Mouse (Mus musculus) bone marrow, adult 2 months (tissue): ENCODE results near the gene Nt5c3. TPM values are rescaled to one million over a fixed set of nuclear protein-coding genes. Genes with fewer than 3 reads are reported as not detected.
"Not testable (repeated sequence)": the region's sequence is repeated elsewhere in the genome, so short reads cannot be mapped to it uniquely, and the experiment has no call there.

Experiments used
- H3K27ac ChIP-seq: fragments of 200-500 bp; 2 replicates; pipeline ENCODE4 v1.5.1; 2012; ENCODE audit warnings: low read depth, mild to moderate bottlenecking, control low read depth, inconsistent platforms, low read length; ENCODE audit not compliant: control insufficient read depth, poor library complexity, insufficient read depth
- H3K4me1 ChIP-seq: fragments of 200-500 bp; 2 replicates; pipeline ENCODE4 v1.6.1; 2011; ENCODE audit warnings: low read length; ENCODE audit not compliant: control insufficient read depth, insufficient read depth
- H3K4me3 ChIP-seq: fragments of 200-500 bp; replicated peaks from 2 replicates; pipeline ENCODE3; 2011; ENCODE audit warnings: mild to moderate bottlenecking, low read depth, low read length, control low read depth; ENCODE audit not compliant: control insufficient read depth
- CTCF ChIP-seq: fragments of 200-500 bp; IDR thresholded peaks from 2 replicates; pipeline ENCODE4 v1.5.1; 2011; ENCODE audit warnings: low read length, control low read depth; ENCODE audit not compliant: control insufficient read depth, insufficient read depth
- POLR2A ChIP-seq: fragments of 200-500 bp; IDR thresholded peaks from 2 replicates; pipeline ENCODE4 v1.6.1; 2011; ENCODE audit warnings: low read depth, mild to moderate bottlenecking, control low read depth, low read length, borderline replicate concordance; ENCODE audit not compliant: control insufficient read depth
- WGBS: fragments of 180-500 bp; shearing (Covaris S2); methylation state at CpG from one replicate; pipeline ENCODE4 v1.1.7; 2018; 5-methylcytosine and 5-hydroxymethylcytosine counted together
- polyA plus RNA-seq: library from polyadenylated mRNA; stranded (reverse); fragments of >200 nt; gene quantifications from 2 replicates; pipeline ENCODE4 v1.2.4, GENCODE M21; 2011; ENCODE audit warnings: low replicate concordance; ENCODE audit not compliant: missing spikeins, insufficient read depth, insufficient read length

Nt5c3 gene
- polyA plus RNA-seq, 1 experiment: 205 TPM

DNA sequence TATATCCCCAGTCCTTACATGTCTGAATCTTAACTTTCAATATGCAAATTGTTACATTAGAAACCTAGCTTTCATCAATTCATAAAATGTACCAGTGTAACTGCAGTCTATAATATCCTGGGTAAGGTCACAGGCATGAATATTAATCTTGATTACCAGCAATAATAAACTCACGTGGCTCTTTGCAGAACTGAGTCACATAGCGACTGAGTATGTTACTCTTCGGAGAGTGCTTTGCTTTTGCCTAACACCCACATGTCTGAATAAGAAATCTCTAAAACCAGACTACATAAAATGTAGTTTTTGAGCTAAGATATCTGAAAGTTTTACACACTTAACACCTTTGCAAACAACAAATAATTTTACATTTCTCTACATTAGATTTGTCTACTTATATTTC, 22.4 kb downstream of the Nt5c3 start:
- WGBS: 6% methylated on average over 3 of the region's 3 CpGs
- TF ChIP-seq POLR2A: no peak
- no peak for TF ChIP-seq CTCF
- peak overlapping the region; percentile 64 for H3K4me3 ChIP-seq
- no peak overlapping the region for H3K27ac ChIP-seq
- peaks cover 3% of the 10 kb centered on the region for H3K4me1 ChIP-seq

DNA sequence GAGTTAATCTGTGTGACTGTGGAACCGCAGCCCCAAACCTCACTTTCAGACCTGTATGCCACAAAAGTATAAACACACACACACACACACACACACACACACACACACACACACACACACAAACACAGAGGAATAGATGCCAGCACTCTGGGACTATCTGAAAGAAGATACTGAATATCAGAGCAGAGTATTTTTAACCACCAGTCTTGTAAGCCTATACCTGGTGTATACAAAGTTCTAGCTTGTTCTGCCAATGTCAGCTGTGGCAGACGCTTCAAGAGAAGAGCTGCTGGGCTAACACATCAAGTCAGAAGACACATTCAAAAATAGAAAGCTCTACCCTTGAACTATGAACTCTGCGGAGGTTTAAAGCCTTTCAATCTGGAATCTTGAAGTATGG, 24.1 kb downstream of the Nt5c3 start:
- peaks cover 3% of the 10 kb centered on the region for H3K4me1 ChIP-seq
- H3K4me3 ChIP-seq: peak overlapping the region; percentile 31
- no peak overlapping the region; the same call in 1 of the 2 replicates for H3K27ac ChIP-seq
- TF ChIP-seq CTCF: no peak
- WGBS: 41% methylated on average over 3 of the region's 3 CpGs

DNA sequence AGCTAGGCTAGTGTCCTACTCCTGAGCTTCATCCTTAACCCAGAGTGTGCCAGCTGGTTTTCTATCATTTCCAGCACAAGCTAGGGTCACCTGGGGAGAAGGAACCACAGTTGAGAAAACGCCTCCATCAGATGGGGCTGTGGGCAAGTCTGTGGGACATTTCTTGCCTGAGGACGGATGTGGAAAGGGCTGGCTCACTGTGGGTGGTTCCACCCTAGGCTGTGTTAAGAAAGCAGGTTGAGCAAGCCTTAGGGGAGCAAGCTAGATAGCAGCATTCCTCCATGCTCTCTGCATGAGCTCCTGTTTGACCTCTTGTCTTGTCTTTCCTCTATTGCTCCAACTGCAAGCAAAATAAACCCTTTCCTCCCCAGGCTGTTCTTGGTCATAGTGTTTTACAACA, 33.0 kb downstream of the Nt5c3 start:
- H3K4me1 ChIP-seq: peaks cover 1% of the 10 kb centered on the region
- no peak overlapping the region for H3K27ac ChIP-seq
- no peak overlapping the region for H3K4me3 ChIP-seq
- WGBS: 35% methylated on average over 2 of the region's 2 CpGs
- TF ChIP-seq POLR2A (no peak), CTCF (no peak)

DNA sequence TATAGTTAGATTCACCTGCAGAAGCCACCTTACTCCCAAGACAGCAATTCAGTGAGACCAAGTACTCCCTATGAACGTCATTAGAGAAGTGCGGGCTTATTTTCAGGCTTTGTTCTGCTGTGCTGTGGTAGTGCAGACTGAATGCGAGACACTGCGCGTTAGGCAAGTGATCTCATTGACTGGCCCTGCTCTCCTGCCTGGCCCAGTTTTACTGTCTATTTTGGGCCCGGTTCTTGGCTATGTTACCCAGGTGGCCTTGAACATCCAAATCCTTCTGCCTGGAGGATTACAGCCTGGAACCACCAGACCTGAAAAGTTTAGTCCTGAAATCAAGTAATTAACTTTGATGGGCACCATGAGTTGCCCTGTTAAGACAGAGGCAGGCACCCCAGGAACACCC, 35.2 kb downstream of the Nt5c3 start:
- TF ChIP-seq POLR2A (no peak), CTCF (no peak)

DNA sequence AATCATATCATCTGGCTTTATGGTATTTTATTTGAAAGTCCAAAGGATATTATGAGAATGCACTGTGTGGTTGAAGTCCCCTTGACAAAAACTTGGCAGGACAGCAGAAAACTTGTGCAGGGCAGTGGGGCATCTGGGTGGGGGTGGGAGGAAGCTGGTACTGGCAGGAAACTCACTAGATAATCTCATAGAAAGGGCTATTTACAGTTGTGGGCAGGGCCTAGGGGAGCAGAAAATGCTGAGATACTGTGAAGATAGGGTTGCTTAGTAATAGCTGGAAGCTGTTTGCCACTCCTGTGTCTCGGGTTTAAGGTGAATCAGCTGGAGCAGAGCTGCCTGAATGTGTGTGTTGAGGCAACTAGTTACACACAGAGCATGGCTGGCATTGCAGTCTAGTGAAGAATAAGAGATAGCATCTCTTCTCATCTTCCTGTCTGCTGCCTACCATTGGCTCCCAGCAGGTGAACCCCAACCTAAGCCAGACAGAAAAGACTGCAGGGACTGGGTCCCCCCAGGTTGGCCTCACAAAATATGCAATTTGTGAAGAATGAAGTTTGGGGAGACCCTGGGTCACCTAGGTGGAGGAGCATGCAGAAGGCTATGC, 44.3 kb downstream of the Nt5c3 start:
- H3K27ac ChIP-seq: no peak overlapping the region
- no peak for TF ChIP-seq CTCF
- TF ChIP-seq POLR2A: no peak
- no peak overlapping the region for H3K4me3 ChIP-seq
- H3K4me1 ChIP-seq: no peaks in the 10 kb centered on the region; the same call in 1 of the 2 replicates
- 8% methylated on average over 1 of the region's 1 CpGs for WGBS

More for the DNA sequence above, 35.2 kb downstream of the Nt5c3 start:
- Histone ChIP-seq H3K4me3 (no peak overlapping the region), H3K27ac (no peak overlapping the region), H3K4me1 (no peaks in the 10 kb centered on the region)
- WGBS: 97% methylated on average over 6 of the region's 6 CpGs

DNA sequence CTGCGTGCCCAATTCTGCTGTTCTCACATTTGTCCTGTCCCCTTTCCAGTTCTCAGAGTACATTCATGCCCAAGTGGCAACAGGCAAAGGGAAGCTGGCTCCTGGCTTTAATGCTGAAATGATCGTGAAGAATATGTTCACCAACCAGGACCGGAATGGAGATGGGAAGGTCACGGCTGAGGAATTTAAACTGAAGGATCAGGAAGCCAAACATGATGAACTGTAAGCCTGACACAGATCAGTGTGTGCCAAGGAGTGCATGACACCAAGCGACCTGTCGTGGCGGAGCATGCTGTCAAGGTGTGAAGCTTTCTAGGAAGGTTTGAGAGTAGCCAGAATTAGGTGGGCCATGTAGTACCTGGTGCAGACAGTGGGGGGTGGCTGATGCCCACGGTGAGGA, 45.7 kb downstream of the Nt5c3 start:
- 90% methylated on average over 8 of the region's 8 CpGs for WGBS
- TF ChIP-seq POLR2A (no peak), CTCF (peak; percentile 15; the same call in 1 of the 2 replicates)
- Histone ChIP-seq H3K4me1 (no peaks in the 10 kb centered on the region; the same call in 1 of the 2 replicates), H3K27ac (no peak overlapping the region), H3K4me3 (no peak overlapping the region)

DNA sequence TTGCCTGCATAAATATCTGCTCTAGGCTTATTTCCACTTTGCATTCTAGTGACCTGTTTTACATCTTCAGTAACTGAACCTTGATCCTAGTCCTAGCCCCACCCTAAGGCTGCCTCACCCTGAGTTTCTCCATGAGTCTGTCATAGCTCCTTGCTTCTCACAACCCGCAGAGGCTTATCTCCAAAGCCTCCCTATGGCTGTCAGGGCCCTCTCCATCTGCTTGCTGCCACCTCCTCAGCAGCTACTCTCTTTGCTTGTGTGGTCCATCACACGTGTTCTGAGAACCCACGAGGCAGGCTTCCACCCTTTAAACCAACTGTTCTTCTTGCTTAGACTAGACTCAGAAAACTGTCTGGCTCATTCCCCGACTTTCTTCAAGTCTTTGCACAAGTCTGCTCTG, 46.9 kb downstream of the Nt5c3 start:
- H3K4me1 ChIP-seq: no peaks in the 10 kb centered on the region; the same call in 1 of the 2 replicates
- TF ChIP-seq CTCF (no peak), POLR2A (no peak)
- H3K4me3 ChIP-seq: no peak overlapping the region
- H3K27ac ChIP-seq: no peak overlapping the region
- WGBS: 68% methylated on average over 4 of the region's 4 CpGs

DNA sequence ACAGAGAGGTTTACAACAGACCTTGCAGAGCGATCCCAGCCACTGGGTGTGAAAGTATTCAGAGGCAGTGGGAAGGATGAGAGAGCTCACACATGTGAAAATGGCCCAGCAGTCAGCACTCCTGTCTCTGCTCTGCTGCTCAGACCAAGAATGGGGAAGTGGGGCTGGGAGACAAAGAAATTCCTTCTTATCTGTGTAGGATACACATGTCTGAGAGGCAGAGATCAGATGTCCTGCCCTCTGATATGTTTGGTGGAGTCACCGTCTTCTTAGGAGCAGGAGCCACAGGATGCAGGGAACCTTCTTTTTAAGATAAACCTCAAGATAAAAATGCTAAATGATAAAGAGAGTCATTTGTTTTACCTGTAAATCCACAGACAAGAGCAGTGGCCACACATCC, 53.7 kb downstream of the Nt5c3 start:
- Histone ChIP-seq H3K4me1 (no peaks in the 10 kb centered on the region), H3K27ac (no peak overlapping the region), H3K4me3 (no peak overlapping the region)
- WGBS: 49% methylated on average over 2 of the region's 2 CpGs
- TF ChIP-seq CTCF: no peak
- no peak for TF ChIP-seq POLR2A

DNA sequence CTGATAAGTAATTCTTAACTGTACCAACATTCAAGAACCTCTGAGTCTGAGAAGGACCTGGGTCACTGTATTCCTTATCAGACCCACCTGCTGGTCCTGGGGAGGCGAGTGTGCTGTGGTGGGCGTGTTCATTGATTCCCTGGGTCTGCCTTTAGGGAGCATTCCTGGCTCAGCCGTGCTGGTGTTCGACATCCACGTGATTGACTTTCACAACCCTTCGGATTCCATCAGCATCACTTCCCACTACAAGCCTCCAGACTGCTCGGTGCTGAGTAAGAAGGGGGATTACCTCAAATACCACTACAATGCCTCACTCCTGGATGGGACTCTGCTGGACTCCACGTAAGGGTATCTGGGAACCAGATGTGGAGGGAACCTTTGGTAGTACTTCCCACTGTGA, 55.2 kb downstream of the Nt5c3 start:
- no peak overlapping the region for H3K4me3 ChIP-seq
- no peaks in the 10 kb centered on the region for H3K4me1 ChIP-seq
- WGBS: 82% methylated on average over 8 of the region's 8 CpGs
- TF ChIP-seq CTCF (no peak), POLR2A (no peak)
- H3K27ac ChIP-seq: no peak overlapping the region

DNA sequence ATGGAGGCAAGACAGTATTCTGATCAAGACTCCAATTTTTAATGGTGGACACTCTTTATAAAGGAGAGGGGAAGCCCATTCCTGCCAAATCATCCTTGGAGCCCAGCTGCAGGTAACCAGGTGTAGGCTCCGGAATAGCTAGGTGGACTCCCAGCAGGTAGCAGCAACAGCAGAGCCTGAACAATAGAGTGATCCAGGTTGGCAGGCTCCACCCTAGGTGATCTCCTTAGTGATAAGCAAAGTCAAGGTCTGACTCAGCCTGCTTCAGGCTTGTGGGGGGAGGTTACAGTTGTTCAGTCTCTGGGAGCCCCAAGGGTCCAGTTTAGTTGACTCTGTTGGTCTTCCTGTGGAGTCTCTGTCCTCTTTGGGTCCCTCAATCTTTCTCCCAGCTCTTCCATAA, 56.8 kb downstream of the Nt5c3 start:
- not testable (repeated sequence) for H3K4me1 ChIP-seq, H3K27ac ChIP-seq, H3K4me3 ChIP-seq
- 96% methylated on average over 1 of the region's 1 CpGs for WGBS
